Mouse (Mus musculus): ENCODE measurements around the gene Oosp2. TPM values are rescaled to one million over a fixed set of nuclear protein-coding genes. Genes with fewer than 3 reads are reported as not detected.

Gene Oosp2
- polyA plus RNA-seq, 1 experiment from 2014 or later: not detected

DNA sequence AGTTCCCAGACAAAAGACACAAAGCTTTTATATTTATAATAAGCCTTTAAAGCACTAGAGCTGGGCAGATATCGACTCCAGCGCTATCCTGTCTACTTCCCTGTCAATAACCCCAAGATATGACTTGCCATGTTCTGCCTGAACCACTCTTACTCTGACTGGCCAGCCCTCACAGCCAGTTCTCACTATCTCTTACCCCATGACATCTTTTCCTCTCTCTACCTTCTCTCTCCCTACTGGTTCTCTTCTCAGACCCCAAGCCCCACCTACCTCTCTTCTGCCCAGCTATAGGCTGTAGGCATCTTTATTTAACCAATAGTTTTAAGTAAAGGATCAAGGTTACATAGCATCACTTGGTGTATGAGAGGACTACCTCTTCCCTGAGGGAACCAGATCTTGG lies 26.0 kb downstream of the Oosp2 start:
- no peak for ATAC-seq (ENCODE audit: insufficient number of reproducible peaks, low FRiP score)
- no peaks in the 10 kb centered on the region for H3K4me1 ChIP-seq (replicated peaks)
- no peaks in the 10 kb centered on the region for H3K9me3 ChIP-seq (replicated peaks)
- WGBS: 73% methylated on average over 2 of the region's 2 CpGs
- H3K27ac ChIP-seq (ENCODE audit: poor library complexity, severe bottlenecking): no peak overlapping the region
- no peaks in the 10 kb centered on the region for H3K27me3 ChIP-seq (replicated peaks)
- H3K36me3 ChIP-seq: no peaks in the 10 kb centered on the region
- no peak overlapping the region for H3K4me3 ChIP-seq
- H3K4me2 ChIP-seq: no peak overlapping the region
- H3K9ac ChIP-seq: no peak overlapping the region

DNA sequence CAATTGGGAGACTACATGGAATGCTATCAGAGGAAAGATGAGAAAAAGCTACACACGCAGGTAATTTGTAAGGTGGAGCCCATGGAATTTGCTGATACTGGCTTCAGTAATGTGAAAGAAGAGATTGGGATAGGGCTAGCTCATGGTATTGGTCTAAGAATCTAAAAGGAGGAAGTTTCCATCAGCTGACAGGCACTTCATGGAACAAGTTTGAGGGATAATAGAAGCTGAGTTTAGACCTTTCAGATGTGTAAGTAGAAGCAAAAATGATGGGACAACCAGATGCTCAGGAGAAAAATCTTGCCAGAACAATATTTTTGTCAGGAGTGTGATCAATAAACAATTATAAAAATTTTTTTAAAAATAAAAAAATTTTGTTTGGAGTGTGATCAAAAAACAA lies 26.6 kb downstream of the Oosp2 start:
- no peaks in the 10 kb centered on the region for H3K9me3 ChIP-seq (replicated peaks)
- no peaks in the 10 kb centered on the region for H3K36me3 ChIP-seq
- H3K4me1 ChIP-seq (replicated peaks): no peaks in the 10 kb centered on the region
- H3K9ac ChIP-seq: no peak overlapping the region
- H3K4me3 ChIP-seq: no peak overlapping the region
- ATAC-seq (ENCODE audit: insufficient number of reproducible peaks, low FRiP score): no peak
- no peaks in the 10 kb centered on the region for H3K27me3 ChIP-seq (replicated peaks)
- 65% methylated on average over 1 of the region's 1 CpGs for WGBS
- no peak overlapping the region for H3K27ac ChIP-seq (ENCODE audit: poor library complexity, severe bottlenecking)
- no peak overlapping the region for H3K4me2 ChIP-seq

DNA sequence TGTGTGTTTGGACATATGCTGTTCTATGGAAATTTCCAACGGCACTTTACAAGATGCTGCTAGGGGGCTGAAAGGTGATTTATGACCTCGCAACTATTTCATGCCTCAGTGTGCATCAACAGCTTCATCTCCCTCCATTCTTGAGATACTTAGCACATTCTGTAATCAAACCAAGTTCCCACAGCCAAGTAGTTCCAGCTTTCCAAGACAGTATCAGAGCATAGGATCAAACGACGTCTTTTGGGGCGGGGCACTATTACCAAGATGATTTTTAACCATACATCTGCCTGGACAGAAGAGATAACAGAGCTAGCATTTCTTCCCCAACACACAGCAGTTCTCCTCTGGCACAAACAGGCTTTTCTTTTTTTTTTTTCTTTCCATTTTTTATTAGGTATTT lies 35.1 kb downstream of the Oosp2 start:
- 74% methylated on average over 5 of the region's 5 CpGs for WGBS
- Histone ChIP-seq H3K27ac (ENCODE audit: poor library complexity, severe bottlenecking) (no peak overlapping the region), H3K36me3 (no peaks in the 10 kb centered on the region), H3K4me1 (replicated peaks) (no peaks in the 10 kb centered on the region), H3K9me3 (replicated peaks) (no peaks in the 10 kb centered on the region), H3K27me3 (replicated peaks) (no peaks in the 10 kb centered on the region), H3K4me2 (no peak overlapping the region), H3K9ac (no peak overlapping the region), H3K4me3 (no peak overlapping the region)
- no peak for ATAC-seq (ENCODE audit: insufficient number of reproducible peaks, low FRiP score)

DNA sequence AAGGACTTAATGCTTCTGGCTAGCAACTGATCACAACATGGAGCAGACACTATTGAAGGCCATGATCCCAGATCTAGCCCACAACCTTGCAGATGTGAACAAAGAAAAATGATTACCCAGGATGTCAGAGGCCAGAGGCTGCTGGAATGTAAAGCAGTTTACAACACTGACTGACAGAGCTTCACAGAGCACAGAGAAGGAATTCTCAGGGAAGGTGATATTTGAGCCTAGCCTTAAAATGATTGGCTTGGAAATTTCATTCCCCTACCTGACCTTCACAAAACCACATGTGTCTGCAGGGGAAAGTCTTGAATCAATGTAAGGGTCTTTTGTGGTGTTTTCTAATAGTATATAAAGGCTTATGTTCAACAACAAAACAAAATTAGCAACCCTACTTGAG lies 35.6 kb downstream of the Oosp2 start:
- Histone ChIP-seq H3K9me3 (replicated peaks) (no peaks in the 10 kb centered on the region), H3K4me1 (replicated peaks) (no peaks in the 10 kb centered on the region), H3K4me3 (no peak overlapping the region), H3K36me3 (no peaks in the 10 kb centered on the region), H3K27ac (ENCODE audit: poor library complexity, severe bottlenecking) (no peak overlapping the region), H3K27me3 (replicated peaks) (no peaks in the 10 kb centered on the region), H3K4me2 (no peak overlapping the region), H3K9ac (no peak overlapping the region)
- no peak for ATAC-seq (ENCODE audit: insufficient number of reproducible peaks, low FRiP score)

DNA sequence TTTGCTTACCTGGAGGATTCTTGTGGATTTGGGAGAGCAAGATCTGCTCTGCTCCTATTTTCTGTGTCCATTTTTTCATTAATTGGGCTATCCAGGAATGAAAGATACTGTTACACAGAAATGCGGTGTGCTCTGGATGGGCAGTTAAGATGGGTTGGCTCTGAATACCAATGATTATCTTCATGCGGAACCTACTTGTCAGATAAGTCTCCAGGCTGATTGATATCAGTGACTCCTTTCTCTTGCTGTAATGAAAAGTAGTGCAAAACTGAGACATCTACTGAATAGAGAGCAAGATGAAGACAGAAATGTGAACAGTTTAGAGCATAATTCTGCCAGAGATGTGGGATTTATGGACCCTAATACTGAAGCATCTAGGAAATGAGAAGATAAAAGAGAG lies 36.8 kb downstream of the Oosp2 start, which contains the start of gene Ms4a2:
TSS of gene Ms4a2 (minus strand) at position 169 of the 400 bp plus-strand sequence.
- WGBS: 78% methylated on average over 2 of the region's 2 CpGs
- H3K27me3 ChIP-seq (replicated peaks): no peaks in the 10 kb centered on the region
- H3K9ac ChIP-seq: no peak within 1 kb of the TSS
- ATAC-seq (ENCODE audit: insufficient number of reproducible peaks, low FRiP score): no peak
- H3K36me3 ChIP-seq: no peaks in the 10 kb centered on the region
- no peak within 1 kb of the TSS for H3K4me2 ChIP-seq
- no peak within 1 kb of the TSS for H3K4me3 ChIP-seq
- H3K4me1 ChIP-seq (replicated peaks): no peaks in the 10 kb centered on the region
- no peak within 1 kb of the TSS for H3K27ac ChIP-seq (ENCODE audit: poor library complexity, severe bottlenecking)
- no peaks in the 10 kb centered on the region for H3K9me3 ChIP-seq (replicated peaks)

DNA sequence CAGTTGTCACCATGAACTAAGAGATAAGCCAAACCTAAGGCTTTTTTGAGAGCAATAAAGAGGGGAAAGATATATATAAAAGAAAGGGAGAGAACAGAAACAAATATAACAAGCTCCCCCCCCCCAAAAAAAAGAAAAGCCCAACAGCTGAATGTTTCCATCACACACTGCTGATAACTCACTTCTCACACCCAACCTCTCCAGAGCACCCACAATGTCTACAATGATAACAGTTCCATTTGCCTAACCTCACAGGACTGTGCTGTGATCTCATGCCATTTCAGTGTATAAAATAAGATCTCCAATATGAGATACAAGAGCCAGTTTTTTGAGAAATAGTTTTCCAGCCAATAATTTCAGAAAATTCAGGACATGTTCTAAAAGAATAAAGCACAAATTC lies 42.4 kb downstream of the Oosp2 start:
- H3K36me3 ChIP-seq: no peaks in the 10 kb centered on the region
- no peak for ATAC-seq (ENCODE audit: insufficient number of reproducible peaks, low FRiP score)

DNA sequence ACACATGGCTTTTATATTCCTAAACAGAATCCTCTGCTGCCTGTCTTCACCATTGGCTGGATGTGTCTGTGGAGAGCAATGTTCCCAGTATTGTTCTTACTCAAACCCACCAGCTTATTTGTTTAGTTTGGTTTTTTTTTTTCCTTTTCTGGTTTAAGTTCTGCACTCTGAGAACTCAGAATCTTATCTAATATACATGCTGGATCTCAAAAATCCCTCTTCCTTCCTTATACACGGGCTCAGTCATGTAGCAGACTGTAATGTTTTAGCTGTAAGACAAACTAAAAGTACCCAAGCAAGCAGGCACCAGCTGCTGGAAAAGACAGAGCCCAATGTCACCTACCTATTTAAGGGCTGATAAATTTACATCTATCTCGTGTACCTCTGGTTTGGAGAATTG lies 45.6 kb downstream of the Oosp2 start:
- no peaks in the 10 kb centered on the region for H3K27me3 ChIP-seq (replicated peaks)
- H3K27ac ChIP-seq (ENCODE audit: poor library complexity, severe bottlenecking): no peak overlapping the region
- no peak overlapping the region for H3K4me2 ChIP-seq
- no peaks in the 10 kb centered on the region for H3K4me1 ChIP-seq (replicated peaks)
- 45% methylated on average over 2 of the region's 2 CpGs for WGBS
- ATAC-seq (ENCODE audit: insufficient number of reproducible peaks, low FRiP score): no peak
- H3K36me3 ChIP-seq: no peaks in the 10 kb centered on the region
- H3K4me3 ChIP-seq: no peak overlapping the region
- H3K9me3 ChIP-seq (replicated peaks): no peaks in the 10 kb centered on the region
- H3K9ac ChIP-seq: no peak overlapping the region

More for the DNA sequence above, 42.4 kb downstream of the Oosp2 start:
- H3K9ac ChIP-seq: no peak overlapping the region
- no peaks in the 10 kb centered on the region for H3K4me1 ChIP-seq (replicated peaks)
- no peaks in the 10 kb centered on the region for H3K9me3 ChIP-seq (replicated peaks)
- H3K4me2 ChIP-seq: no peak overlapping the region
- no peak overlapping the region for H3K4me3 ChIP-seq
- H3K27me3 ChIP-seq (replicated peaks): no peaks in the 10 kb centered on the region
- H3K27ac ChIP-seq (ENCODE audit: poor library complexity, severe bottlenecking): no peak overlapping the region

DNA sequence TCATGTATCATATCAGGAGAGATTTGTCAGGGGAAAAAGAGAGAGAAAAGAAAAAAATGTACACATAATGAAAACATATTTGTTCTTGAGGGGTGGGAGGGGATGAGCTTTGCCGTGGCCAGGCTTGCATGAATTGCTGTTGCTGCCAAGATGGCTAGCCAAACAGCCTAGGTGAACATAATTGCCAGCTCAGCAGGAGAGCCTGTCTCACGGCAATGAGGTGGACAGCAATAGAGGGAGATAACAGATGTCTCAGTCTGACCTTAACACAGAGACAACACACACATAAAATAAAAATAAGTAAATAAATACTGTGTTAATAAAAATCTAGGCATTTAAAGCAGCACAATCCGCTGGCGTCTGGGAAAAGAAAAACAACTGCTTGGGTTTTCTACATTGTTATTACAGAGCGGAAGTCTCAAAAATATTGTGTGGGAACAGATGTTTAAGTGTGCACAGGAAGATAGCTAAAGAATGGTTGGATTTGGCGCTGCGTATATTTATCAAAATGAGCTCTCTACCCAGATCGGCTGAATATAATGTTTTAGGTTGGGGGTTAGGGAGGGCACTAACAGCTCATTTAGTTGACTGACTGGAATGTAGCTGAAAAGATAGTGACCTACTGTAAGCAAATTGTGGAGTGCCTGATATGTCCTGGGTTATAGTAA lies 46.4 kb downstream of the Oosp2 start:
- Histone ChIP-seq H3K36me3 (no peaks in the 10 kb centered on the region), H3K27me3 (replicated peaks) (no peaks in the 10 kb centered on the region), H3K9ac (no peak overlapping the region), H3K4me1 (replicated peaks) (no peaks in the 10 kb centered on the region), H3K27ac (ENCODE audit: poor library complexity, severe bottlenecking) (no peak overlapping the region), H3K4me2 (no peak overlapping the region), H3K4me3 (no peak overlapping the region), H3K9me3 (replicated peaks) (no peaks in the 10 kb centered on the region)
- no peak for ATAC-seq (ENCODE audit: insufficient number of reproducible peaks, low FRiP score)
- 67% methylated on average over 8 of the region's 8 CpGs for WGBS

DNA sequence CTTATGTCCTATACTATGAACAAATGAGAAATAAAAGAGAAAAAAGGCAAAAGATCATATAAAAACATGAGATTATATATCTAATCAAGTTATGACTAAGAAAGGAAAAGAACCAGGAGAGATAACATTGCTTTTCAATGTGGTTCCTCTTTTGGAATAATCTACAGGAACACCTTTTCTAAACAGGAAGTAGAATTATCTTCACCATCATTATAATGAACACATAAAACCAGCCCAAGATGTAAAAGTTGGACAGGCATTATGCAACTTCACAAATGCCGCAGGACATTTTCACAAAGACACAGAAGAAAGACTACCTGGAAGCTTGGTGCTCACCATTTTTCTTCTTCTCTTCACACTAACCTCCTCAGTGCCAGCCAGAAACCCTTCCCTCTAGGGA lies 47.3 kb downstream of the Oosp2 start:
- 97% methylated on average over 1 of the region's 1 CpGs for WGBS
- Histone ChIP-seq H3K4me2 (no peak overlapping the region), H3K4me3 (no peak overlapping the region), H3K9ac (no peak overlapping the region), H3K9me3 (replicated peaks) (no peaks in the 10 kb centered on the region), H3K27me3 (replicated peaks) (no peaks in the 10 kb centered on the region), H3K4me1 (replicated peaks) (no peaks in the 10 kb centered on the region), H3K27ac (ENCODE audit: poor library complexity, severe bottlenecking) (no peak overlapping the region), H3K36me3 (no peaks in the 10 kb centered on the region)
- ATAC-seq (ENCODE audit: insufficient number of reproducible peaks, low FRiP score): no peak

DNA sequence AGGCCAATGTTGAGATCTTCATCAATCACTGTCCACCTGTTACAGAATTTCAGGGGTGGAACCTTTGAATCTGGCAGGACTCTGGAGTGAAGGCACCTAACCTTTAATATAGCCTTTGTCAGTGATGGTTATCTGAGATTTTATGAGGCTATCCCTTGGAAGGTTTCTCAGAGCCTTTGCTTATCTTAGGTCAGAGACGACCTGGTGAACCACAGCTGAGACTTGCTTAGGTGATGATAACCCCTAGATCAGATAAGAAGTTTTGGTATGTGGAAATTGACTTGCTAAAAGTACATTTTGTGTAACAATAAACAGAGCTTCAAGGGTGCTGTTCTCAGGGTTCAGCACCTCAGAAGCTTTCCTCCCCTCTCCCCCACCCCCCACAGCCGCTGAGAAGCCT lies 48.1 kb downstream of the Oosp2 start:
- no peaks in the 10 kb centered on the region for H3K27me3 ChIP-seq (replicated peaks)
- H3K4me3 ChIP-seq: no peak overlapping the region
- H3K4me2 ChIP-seq: no peak overlapping the region
- ATAC-seq (ENCODE audit: insufficient number of reproducible peaks, low FRiP score): no peak
- no peaks in the 10 kb centered on the region for H3K9me3 ChIP-seq (replicated peaks)
- no peaks in the 10 kb centered on the region for H3K4me1 ChIP-seq (replicated peaks)
- H3K36me3 ChIP-seq: no peaks in the 10 kb centered on the region
- no peak overlapping the region for H3K27ac ChIP-seq (ENCODE audit: poor library complexity, severe bottlenecking)
- WGBS: 29% methylated on average over 2 of the region's 2 CpGs
- H3K9ac ChIP-seq: no peak overlapping the region

DNA sequence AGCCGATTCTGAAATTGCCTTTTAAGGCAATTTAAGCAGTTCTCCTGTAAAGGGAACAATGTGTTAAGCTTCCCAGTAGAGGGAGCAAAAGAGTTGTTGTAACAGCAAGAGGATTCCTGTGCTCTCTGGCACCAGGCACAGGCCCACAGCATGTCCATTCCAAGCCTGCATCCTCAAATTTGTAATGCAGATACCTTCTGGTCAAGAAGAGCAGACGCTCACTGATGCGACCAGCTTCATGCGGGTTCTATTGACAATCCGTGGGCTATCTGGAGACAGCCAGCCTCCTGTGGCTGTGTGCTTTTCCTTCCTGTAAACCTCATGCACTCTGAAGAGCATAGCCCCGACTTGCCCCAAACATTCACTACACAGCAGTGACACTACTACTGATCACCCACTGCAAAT lies 48.8 kb downstream of the Oosp2 start:
- Histone ChIP-seq H3K9me3 (replicated peaks) (no peaks in the 10 kb centered on the region), H3K36me3 (no peaks in the 10 kb centered on the region), H3K27ac (ENCODE audit: poor library complexity, severe bottlenecking) (no peak overlapping the region), H3K4me2 (no peak overlapping the region), H3K27me3 (replicated peaks) (no peaks in the 10 kb centered on the region), H3K9ac (no peak overlapping the region), H3K4me1 (replicated peaks) (no peaks in the 10 kb centered on the region), H3K4me3 (no peak overlapping the region)
- 24% methylated on average over 6 of the region's 6 CpGs for WGBS
- ATAC-seq (ENCODE audit: insufficient number of reproducible peaks, low FRiP score): no peak

DNA sequence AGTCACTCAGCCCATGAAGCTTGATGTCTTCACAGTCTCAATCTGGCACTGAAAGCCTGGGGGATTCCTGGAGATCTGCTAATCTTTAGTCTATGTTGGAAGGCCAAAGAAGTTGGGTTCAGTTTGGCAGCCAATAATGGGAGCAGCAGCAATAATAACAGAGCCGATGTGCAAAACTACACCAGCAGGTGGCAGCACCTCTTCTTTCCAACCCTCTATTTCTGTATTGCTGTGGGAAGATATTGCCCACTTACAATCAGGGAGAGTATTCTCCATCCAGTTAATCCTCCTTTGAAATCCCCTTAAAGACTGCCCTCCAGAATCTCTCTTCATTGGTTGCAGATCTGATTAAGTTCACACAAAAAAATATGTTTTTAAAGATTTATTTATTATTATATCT lies 52.2 kb downstream of the Oosp2 start:
- Histone ChIP-seq H3K4me2 (no peak overlapping the region), H3K27ac (ENCODE audit: poor library complexity, severe bottlenecking) (no peak overlapping the region), H3K9me3 (replicated peaks) (no peaks in the 10 kb centered on the region), H3K4me1 (replicated peaks) (no peaks in the 10 kb centered on the region), H3K9ac (no peak overlapping the region), H3K27me3 (replicated peaks) (no peaks in the 10 kb centered on the region), H3K4me3 (no peak overlapping the region), H3K36me3 (no peaks in the 10 kb centered on the region)
- WGBS: 3% methylated on average over 1 of the region's 1 CpGs
- ATAC-seq (ENCODE audit: insufficient number of reproducible peaks, low FRiP score): no peak

All from heart, embryonic 12.5 days (tissue).